Mouse (Mus musculus): ENCODE results near the gene Nfib.

DNA sequence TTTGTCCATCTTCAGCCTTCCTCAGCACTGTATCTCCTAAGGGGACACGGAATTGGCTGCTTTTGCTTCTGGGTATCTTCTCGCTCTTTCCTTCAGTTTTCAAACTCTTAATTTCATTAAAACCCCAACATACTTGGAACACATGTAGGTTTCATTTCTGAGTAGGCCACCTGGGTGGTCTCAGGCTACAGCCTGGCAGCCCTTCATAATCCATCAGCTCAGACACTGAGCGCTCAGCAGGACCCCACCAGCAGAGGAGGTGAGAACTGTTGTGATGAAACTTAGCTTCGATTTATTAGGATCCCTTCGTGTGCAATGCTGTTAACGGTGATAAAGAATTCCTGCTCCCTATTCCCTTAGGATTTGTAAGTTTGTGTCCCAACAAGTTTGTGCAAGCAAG is 8.4 kb downstream of the Nfib start:
- TF ChIP-seq CTCF (IDR thresholded peaks at IDR 0.05; ENCODE audit: control insufficient read depth, insufficient read depth, low read length) (no peak), POLR2A (IDR thresholded peaks at IDR 0.05; ENCODE audit: borderline replicate concordance, control insufficient read depth, low read depth, low read length) (no peak)

All from bone marrow, adult 2 months (tissue).